8 mouse cellular contexts compared by ENCODE assay signal in the genomic region with DNA sequence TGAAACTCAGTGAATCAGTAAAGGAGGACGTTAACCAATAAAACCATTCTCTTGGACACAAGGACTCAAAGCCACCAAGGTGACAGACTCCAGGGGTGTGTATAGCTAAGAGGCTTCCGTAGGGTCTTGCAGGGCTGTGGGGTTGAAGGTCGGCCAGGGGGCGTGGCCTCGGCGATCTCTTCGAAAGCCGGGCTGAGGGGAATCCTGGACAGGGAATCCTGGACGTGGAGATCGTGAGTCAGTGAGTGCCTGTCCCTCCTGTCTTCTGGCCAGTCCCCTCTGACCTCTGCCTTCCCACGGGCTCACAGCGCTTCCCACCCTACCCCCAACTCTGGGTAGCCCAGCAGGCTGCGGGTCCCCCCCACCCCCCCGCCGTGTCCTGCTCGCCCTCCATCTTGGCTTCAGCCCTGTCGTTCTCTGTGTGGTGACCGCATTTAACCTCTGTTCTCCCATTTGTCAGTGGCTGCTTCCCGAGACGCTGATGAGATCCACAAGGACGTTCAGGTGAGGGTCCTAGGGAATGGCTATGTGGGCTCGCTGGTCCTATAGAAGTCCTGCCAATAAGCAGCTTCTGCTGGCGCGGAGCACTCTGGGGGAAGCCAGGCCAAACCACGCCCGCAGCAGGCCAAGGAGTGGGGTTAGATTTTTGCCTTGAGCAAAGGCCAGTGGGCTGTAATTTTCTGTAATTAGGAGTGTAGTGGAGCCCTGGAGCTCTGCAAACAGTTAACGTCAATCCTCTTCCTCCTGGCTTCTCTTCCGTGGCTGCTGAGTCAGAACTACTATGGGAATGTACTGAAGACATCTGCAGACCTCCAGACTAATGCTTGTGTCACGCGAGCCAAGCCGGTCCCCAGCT. TPM values are rescaled to one million over a fixed set of nuclear protein-coding genes. Genes with fewer than 3 reads are reported as not detected.
DNase-seq lines count a peak whose midpoint lies in the region; ATAC-seq lines count a peak whose summit lies in the region.

A gene (plus strand): TSS at position 163 of the 856 bp plus-strand sequence.

- no peaks in the 10 kb centered on the region for H3K36me3 ChIP-seq in hindbrain, embryonic 16.5 days (ENCODE audit: control insufficient read depth, insufficient read depth, low read length)
- H3K36me3 ChIP-seq in macrophage (ENCODE audit: inconsistent target) = no peaks in the 10 kb centered on the region

- peak; percentile 82 for DNase-seq in ZHBTc4 (ENCODE audit: low read depth, low spot score)
- DNase-seq in cerebellum, postnatal 14 days = peak; percentile 64 to 79
- DNase-seq in gastrocnemius, adult 8-10 months (ENCODE audit: low spot score in 2 of 2) = peak; percentile 74 to 80
- peak; percentile 42 to 51 for DNase-seq in left cerebral cortex, adult 8-10 months (ENCODE audit: low spot score in 2 of 2)
- DNase-seq in retina, postnatal 1 day = peak; percentile 83
- DNase-seq in yolk sac, embryonic 10.5 days (ENCODE audit: low spot score) = peak; percentile 93

- peaks cover 6% of the 10 kb centered on the region for H3K4me1 ChIP-seq in hindbrain, embryonic 16.5 days (ENCODE audit: control insufficient read depth, insufficient read depth, low read depth, low read length)

- H3K9ac ChIP-seq in hindbrain, embryonic 16.5 days (ENCODE audit: low read depth, low read length) = peak within 1 kb of the TSS; percentile 67

- H3K4me3 ChIP-seq in hindbrain, embryonic 16.5 days (ENCODE audit: low read length) = peak within 1 kb of the TSS; percentile 47
- peak within 1 kb of the TSS; percentile 11; the same call in 1 of the 2 replicates for H3K4me3 ChIP-seq in macrophage (ENCODE audit: inconsistent target)

- H3K79me2 ChIP-seq in macrophage (ENCODE audit: inconsistent target) = no peaks in the 10 kb centered on the region

- 13% methylated on average over 31 of the region's 31 CpGs for WGBS in hindbrain, embryonic 16.5 days
- 16% methylated on average over 29 of the region's 31 CpGs for WGBS in macrophage (ENCODE audit: missing documents)

- H3K9me3 ChIP-seq in hindbrain, embryonic 16.5 days (ENCODE audit: control insufficient read depth, low read length) = no peaks in the 10 kb centered on the region

- H3K27ac ChIP-seq in hindbrain, embryonic 16.5 days (ENCODE audit: low read depth, low read length) = peak within 1 kb of the TSS; percentile 60
- H3K27ac ChIP-seq in macrophage = peak within 1 kb of the TSS; percentile 2; the same call in 1 of the 2 replicates

- peak; percentile 63 for ATAC-seq in hindbrain, embryonic 16.5 days

- peak within 1 kb of the TSS; percentile 71 for H3K4me2 ChIP-seq in hindbrain, embryonic 16.5 days (ENCODE audit: low read length)

- no peaks in the 10 kb centered on the region for H3K27me3 ChIP-seq in hindbrain, embryonic 16.5 days (replicated peaks; ENCODE audit: control insufficient read depth, insufficient read depth, low read length)

RNA-seq across cellular contexts. Expression of the gene that starts here (rescaled TPM):
- total RNA-seq in gastrocnemius, adult 8-10 months (2022) = 100 to 1,000 TPM in 1 of 4 experiments, 10 to 100 TPM in 3; 83.6 to 105 (median 90.4) TPM
- polyA plus RNA-seq in hindbrain, embryonic 16.5 days (2015; fragmentation: Nextera tagmentation; extraction: Ambion mirVana) = 38.0 and 38.6 TPM in 2 replicates
- total RNA-seq in left cerebral cortex, adult 8-10 months (2022) = 10 to 100 TPM; 31.3 to 38.3 (median 35.0) TPM
- total RNA-seq in macrophage (2018; cell fraction: chromatin; rRNA removed) = 10 to 100 TPM in 4 of 26 experiments, 1 to 10 TPM in 20, under 1 TPM in 1, not detected in 1; 0.99 to 12.0 (median 6.6) TPM
- total RNA-seq in macrophage (2018; cell fraction: cytosol; rRNA removed) = 1 to 10 TPM; 4.6 to 7.4 (median 6.2) TPM
- 1 to 10 TPM; 1.4 to 7.6 (median 4.2) TPM for total RNA-seq in macrophage (2018; cell fraction: nucleus; rRNA removed)
- polyA plus RNA-seq in macrophage (2018) = 7.0 to 9.7 TPM (median 8.0 TPM) in 3 replicates

Comparison
In these comparisons a context has a peak if more than half of its experiments do, and no peak if none do; other contexts are left out.
1. Peak in every context shown above with its lines: DNase-seq, ATAC-seq, H3K4me3 ChIP-seq and H3K27ac ChIP-seq.